Mouse (Mus musculus): ENCODE measurements at regions not wholly inside any gene's neighbourhood (a gene's known extent, or its start where the extent isn't known, plus 50 kb on each side); places are given as distances from the start of the nearest gene placed in this dataset.
A peak's percentile ranks its signal among the peaks of the same experiment; 100 is the strongest.

DNA sequence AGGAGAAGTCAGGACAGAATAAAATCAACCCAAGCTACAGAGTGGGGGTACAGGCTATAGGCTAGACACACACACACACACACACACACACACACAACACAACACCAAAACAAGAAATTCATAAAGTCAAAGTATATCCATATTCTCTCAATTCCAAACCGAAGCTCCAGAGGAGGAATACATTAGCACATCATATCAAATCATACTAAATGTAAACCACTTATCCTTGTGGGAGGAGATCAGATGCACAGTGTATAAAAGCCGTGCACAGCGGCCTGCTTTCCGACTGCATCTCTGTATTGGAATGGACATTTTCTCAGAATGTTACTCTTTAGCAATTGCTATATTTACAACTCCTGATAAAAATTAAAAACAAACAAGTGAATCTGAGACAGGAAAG, 427.9 kb downstream of the Efnb2 start:
- Histone ChIP-seq H3K4me2 (replicated peaks) (no peak overlapping the region), H3K27me3 (no peaks in the 10 kb centered on the region), H3K36me3 (no peaks in the 10 kb centered on the region), H3K4me3 (replicated peaks) (no peak overlapping the region), H3K9me3 (replicated peaks) (no peaks in the 10 kb centered on the region), H3K27ac (replicated peaks) (no peak overlapping the region), H3K9ac (no peak overlapping the region), H3K4me1 (0 out of 2 replicates have a peak, but pooled peaks cover 4% of the 10 kb centered on the region)
- 73% methylated on average over 4 of the region's 4 CpGs for WGBS
- ATAC-seq (ENCODE audit: insufficient number of reproducible peaks, low FRiP score, low TSS enrichment, low read depth): no peak

DNA sequence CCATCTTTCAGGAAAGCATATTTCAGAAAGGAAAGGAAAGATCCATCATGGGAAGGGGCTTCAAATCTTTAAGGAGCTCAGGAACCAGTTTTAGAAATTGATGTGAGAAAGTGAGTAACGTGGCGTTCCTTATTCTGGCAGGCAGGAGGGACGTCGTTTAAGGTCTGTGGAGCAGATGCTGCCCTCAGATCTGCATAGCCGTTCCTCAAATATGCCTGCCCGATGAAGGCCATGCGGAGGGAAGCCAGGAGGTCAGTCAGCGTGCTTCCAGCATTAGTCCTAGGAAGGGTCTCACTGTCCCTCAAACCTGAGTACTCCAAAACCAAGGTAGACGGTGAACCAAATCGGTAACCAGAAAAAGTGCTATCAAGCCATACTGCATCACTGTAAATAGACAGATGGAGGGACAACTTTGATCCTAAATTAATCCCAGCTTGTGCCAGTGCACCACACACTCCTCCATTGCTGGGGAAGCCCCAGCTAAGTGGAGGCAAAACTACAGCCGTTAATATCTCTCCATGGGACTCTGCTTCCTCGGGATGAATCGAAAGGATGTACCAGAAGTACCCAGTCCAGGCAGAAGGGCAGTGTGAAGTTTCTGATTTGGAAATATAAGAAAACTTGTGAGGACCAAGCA, 428.9 kb downstream of the Efnb2 start:
- H3K4me3 ChIP-seq (replicated peaks): no peak overlapping the region
- 0 out of 2 replicates have a peak, but pooled peaks cover 4% of the 10 kb centered on the region for H3K4me1 ChIP-seq
- no peaks in the 10 kb centered on the region for H3K36me3 ChIP-seq
- no peak overlapping the region for H3K4me2 ChIP-seq (replicated peaks)
- no peaks in the 10 kb centered on the region for H3K27me3 ChIP-seq
- 48% methylated on average over 13 of the region's 13 CpGs for WGBS
- H3K9me3 ChIP-seq (replicated peaks): no peaks in the 10 kb centered on the region
- H3K27ac ChIP-seq (replicated peaks): 0 out of 2 replicates have a peak overlapping the region, but pooled peaks have one; percentile 25
- H3K9ac ChIP-seq: no peak overlapping the region
- ATAC-seq (ENCODE audit: insufficient number of reproducible peaks, low FRiP score, low TSS enrichment, low read depth): no peak

DNA sequence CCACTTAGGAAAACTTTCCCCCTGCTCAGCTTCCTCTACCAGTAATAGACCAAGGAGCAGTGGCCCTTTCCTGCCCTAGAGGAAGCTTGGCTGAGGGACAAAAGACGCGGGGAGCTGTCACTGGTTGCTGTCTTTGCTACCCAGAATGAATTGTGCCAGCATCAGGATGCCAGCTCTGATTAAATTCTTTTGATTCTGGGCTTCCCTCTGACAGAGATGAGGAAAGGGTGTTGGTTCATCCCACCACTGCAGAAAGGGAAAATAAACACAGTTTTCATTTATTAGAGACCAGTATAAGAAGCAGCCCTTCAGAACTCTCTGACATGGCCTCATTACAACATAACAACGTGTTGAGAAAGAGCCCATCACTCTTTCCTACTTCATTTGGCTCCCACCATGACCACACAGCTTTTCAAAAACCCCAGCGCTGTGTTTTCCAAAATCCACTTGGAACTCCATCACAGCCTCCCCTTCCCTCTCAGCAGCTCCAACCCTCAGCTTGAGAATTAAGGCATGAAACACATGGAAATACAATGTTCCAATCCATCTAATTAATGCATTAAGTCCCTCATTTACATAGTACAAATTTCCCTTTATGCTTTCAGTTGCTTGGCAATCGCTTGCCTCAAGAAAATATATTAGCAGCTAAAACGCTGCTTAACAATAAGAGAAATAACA, 429.6 kb downstream of the Efnb2 start:
- H3K36me3 ChIP-seq: no peaks in the 10 kb centered on the region
- no peak overlapping the region for H3K4me3 ChIP-seq (replicated peaks)
- no peak overlapping the region for H3K4me2 ChIP-seq (replicated peaks)
- H3K27ac ChIP-seq (replicated peaks): 0 out of 2 replicates have a peak overlapping the region, but pooled peaks have one; percentile 25
- no peak overlapping the region for H3K9ac ChIP-seq
- 63% methylated on average over 6 of the region's 6 CpGs for whole genome bisulfite sequencing
- ATAC-seq (ENCODE audit: insufficient number of reproducible peaks, low FRiP score, low TSS enrichment, low read depth): no peak
- no peaks in the 10 kb centered on the region for H3K9me3 ChIP-seq (replicated peaks)
- H3K27me3 ChIP-seq: no peaks in the 10 kb centered on the region
- 0 out of 2 replicates have a peak, but pooled peaks cover 4% of the 10 kb centered on the region for H3K4me1 ChIP-seq

DNA sequence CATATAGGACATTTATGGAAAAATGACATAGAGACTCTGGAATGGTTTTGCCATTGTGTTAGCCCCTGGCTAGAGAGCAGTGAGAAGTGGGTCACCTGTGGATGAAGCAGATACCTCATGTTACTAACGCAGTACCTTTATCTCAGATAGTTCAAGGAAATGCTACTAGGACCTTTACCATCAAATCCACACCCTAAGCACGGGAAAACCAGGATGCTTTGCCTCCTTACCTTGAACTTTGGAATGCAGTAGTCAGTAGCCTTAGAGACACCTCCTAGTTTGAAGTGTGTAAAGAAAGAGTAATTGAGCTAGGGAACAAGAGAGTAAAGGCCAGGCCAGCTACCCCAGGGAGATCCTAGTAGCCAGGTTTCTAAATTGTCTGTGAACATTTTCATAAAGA, 435.0 kb downstream of the Efnb2 start:
- Histone ChIP-seq H3K36me3 (no peaks in the 10 kb centered on the region), H3K4me2 (replicated peaks) (no peak overlapping the region), H3K27ac (replicated peaks) (no peak overlapping the region), H3K9me3 (replicated peaks) (no peaks in the 10 kb centered on the region), H3K9ac (no peak overlapping the region), H3K4me3 (replicated peaks) (no peak overlapping the region), H3K27me3 (no peaks in the 10 kb centered on the region), H3K4me1 (0 out of 2 replicates have a peak, but pooled peaks cover 4% of the 10 kb centered on the region)
- 80% methylated on average over 2 of the region's 2 CpGs for WGBS
- no peak for ATAC-seq (ENCODE audit: insufficient number of reproducible peaks, low FRiP score, low TSS enrichment, low read depth)

DNA sequence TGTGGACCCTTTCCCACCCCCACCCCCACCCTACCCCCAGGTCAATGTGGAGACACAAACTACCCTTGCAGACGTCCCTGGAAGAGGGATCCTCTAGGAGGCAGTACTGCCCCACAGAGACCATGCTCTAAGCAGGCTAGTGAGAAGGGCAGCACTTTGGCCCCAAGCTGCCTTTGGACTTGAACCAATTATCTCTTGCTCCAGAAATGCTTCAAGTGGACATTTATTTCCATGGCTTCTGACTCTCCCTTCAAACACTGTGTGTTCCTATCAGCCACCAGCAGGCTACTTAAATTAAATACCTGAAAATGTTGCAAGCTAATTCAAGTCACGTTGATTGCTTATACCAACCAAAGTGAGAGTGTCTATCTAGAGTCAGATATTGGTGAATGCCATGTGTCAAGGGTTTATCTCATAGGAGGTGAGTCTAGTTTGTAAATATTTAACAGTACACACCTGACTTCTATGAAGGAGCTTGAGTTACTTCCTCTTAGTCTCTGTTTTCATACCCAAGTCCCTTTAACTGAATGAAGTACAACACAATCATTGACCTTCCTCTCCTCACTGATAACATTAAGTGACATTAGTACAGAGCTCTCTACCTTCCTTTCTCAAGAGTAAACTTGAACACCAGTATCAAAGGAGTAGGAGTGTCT, 435.7 kb downstream of the Efnb2 start:
- H3K4me2 ChIP-seq (replicated peaks): no peak overlapping the region
- H3K4me1 ChIP-seq: no peaks in the 10 kb centered on the region
- no peaks in the 10 kb centered on the region for H3K9me3 ChIP-seq (replicated peaks)
- ATAC-seq (ENCODE audit: insufficient number of reproducible peaks, low FRiP score, low TSS enrichment, low read depth): no peak
- no peaks in the 10 kb centered on the region for H3K27me3 ChIP-seq
- no peaks in the 10 kb centered on the region for H3K36me3 ChIP-seq
- no peak overlapping the region for H3K4me3 ChIP-seq (replicated peaks)
- 63% methylated on average over 2 of the region's 2 CpGs for WGBS
- no peak overlapping the region for H3K27ac ChIP-seq (replicated peaks)
- no peak overlapping the region for H3K9ac ChIP-seq

DNA sequence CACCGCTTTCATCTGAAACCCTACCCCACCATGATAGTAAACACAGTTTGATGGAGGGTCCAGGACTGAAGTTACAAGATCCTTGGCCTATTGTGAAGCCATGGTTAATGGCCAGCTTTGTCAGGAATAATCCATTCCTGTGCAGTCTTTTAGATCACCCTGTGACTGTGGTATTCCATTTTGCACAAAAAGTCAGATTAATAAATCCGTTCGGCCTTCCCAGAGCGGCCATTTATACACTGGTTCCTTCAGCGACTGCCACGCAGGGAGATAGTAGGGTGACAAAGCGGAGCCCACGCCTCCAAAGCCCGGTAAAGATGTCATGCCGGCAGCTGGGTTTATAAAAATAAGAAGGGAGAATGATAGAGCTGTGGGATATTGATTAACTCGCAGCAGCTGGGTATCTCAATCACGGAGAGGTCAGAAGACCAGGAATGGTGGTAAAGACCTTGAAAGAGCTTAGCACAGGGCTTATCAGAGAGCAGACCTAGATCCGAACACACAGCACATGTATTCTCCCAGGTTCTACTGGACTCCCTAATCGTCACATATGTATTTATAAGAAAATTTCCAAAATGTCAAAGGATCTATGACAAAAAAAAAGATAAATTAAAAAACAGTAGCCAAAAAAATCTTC, 440.5 kb downstream of the Efnb2 start:
- Histone ChIP-seq H3K27me3 (no peaks in the 10 kb centered on the region), H3K4me2 (replicated peaks) (no peak overlapping the region), H3K4me1 (no peaks in the 10 kb centered on the region), H3K27ac (replicated peaks) (no peak overlapping the region), H3K36me3 (no peaks in the 10 kb centered on the region), H3K4me3 (replicated peaks) (no peak overlapping the region), H3K9me3 (replicated peaks) (no peaks in the 10 kb centered on the region), H3K9ac (no peak overlapping the region)
- WGBS: 82% methylated on average over 14 of the region's 14 CpGs
- ATAC-seq (ENCODE audit: insufficient number of reproducible peaks, low FRiP score, low TSS enrichment, low read depth): no peak

DNA sequence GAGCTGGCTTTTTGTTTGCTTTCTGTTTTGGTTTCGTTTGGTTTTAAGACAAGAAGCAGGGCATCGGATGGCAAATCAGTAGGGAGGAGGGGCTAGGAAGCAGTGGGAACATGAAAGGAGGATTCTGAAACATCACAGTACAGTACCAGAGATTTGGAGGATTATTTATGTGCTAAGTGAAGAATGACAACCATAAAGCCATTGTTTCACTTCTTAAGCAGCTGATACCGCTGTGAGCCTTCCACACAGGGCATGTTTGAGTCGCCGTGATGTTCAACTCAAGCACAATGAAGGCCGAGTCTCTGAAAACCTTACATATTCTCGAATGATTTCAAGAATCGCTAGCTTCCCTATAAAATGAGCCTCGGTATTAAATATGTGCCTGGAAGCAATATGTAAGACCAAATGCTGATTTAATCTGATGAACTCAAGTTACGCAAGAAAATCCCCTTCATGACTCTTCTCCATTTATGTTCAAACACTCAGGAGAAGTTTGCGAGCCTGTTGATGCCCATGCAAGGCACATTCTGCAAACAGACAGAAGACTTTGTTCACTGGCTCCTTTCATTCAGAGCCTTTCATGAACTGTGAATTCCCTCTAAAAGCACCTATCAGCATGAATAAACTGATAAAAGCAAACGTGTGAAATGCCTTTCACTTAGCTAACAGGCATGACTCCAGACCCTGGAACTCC, 441.2 kb downstream of the Efnb2 start:
- Histone ChIP-seq H3K36me3 (no peaks in the 10 kb centered on the region), H3K4me2 (replicated peaks) (no peak overlapping the region), H3K4me1 (no peaks in the 10 kb centered on the region), H3K9me3 (replicated peaks) (no peaks in the 10 kb centered on the region), H3K27me3 (no peaks in the 10 kb centered on the region), H3K9ac (no peak overlapping the region), H3K27ac (replicated peaks) (no peak overlapping the region), H3K4me3 (replicated peaks) (no peak overlapping the region)
- 41% methylated on average over 12 of the region's 12 CpGs for WGBS
- no peak for ATAC-seq (ENCODE audit: insufficient number of reproducible peaks, low FRiP score, low TSS enrichment, low read depth)

DNA sequence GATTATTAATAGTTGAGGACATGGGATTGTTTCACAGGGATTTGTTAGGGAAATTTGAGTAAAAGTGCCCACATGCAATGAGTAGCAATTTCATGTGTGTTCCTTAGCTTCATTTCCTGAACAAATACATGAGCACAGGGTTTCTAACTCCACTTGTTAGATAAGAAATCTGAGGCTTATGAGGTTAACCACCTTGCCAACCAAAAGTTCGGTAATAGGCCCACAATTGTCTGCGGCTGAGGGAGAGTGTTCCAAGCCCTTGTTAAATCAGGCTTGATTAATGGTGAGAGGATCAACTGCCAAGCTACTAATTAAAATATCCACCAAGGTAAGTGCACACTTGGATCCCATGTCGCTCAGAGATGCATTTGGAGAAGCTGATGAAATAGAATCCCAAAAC, 468.0 kb downstream of the Efnb2 start:
- Histone ChIP-seq H3K4me3 (replicated peaks) (no peak overlapping the region), H3K27ac (replicated peaks) (no peak overlapping the region), H3K4me2 (replicated peaks) (no peak overlapping the region), H3K9me3 (replicated peaks) (no peaks in the 10 kb centered on the region), H3K36me3 (no peaks in the 10 kb centered on the region), H3K27me3 (no peaks in the 10 kb centered on the region), H3K9ac (no peak overlapping the region), H3K4me1 (no peaks in the 10 kb centered on the region)
- WGBS: 74% methylated on average over 3 of the region's 3 CpGs
- no peak for ATAC-seq (ENCODE audit: insufficient number of reproducible peaks, low FRiP score, low TSS enrichment, low read depth)

DNA sequence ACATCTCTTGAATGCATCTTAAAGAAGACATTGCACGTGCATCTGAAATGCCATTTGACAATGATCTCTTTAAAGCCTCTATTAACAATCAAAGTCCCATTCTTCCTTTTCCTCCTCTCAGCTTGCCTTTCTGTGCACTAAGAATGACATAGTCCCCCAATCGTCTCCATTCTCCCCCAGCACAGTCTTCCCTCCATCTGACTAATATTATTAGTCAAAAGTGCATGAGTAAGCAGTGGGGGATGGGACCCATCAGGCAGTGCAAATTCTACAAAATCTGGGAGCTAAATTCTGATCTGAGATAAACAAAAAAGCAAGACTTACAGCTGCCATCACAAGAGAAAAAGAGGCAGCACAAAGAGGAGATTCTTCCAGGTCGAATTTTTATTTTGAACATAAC, 475.0 kb downstream of the Efnb2 start:
- no peak overlapping the region for H3K4me2 ChIP-seq (replicated peaks)
- 59% methylated on average over 3 of the region's 3 CpGs for WGBS
- H3K4me3 ChIP-seq (replicated peaks): no peak overlapping the region
- H3K27ac ChIP-seq (replicated peaks): no peak overlapping the region
- no peaks in the 10 kb centered on the region for H3K9me3 ChIP-seq (replicated peaks)
- no peaks in the 10 kb centered on the region for H3K4me1 ChIP-seq
- no peaks in the 10 kb centered on the region for H3K36me3 ChIP-seq
- no peaks in the 10 kb centered on the region for H3K27me3 ChIP-seq
- H3K9ac ChIP-seq: no peak overlapping the region
- no peak for ATAC-seq (ENCODE audit: insufficient number of reproducible peaks, low FRiP score, low TSS enrichment, low read depth)

DNA sequence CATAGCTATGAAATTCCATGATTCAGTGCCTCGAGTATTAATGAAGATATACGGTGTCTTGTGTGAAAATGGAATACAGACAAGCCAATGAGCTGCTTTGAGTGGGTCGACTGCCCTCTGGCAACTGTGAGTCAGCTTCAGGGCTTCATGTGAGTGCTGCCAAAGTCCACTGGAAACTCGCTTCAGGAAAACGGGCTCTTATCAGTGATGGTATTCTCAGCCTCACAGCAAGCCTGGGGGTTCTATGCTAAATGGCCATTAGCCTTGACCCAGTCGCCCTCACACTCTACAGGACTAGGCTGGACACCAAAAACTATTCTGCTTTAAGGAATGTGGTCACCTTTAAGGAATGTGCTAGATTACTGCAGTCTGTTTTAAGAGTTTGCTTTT, 477.8 kb downstream of the Efnb2 start:
- no peak overlapping the region for H3K9ac ChIP-seq
- no peaks in the 10 kb centered on the region for H3K36me3 ChIP-seq
- ATAC-seq (ENCODE audit: insufficient number of reproducible peaks, low FRiP score, low TSS enrichment, low read depth): no peak
- no peaks in the 10 kb centered on the region for H3K9me3 ChIP-seq (replicated peaks)
- 58% methylated on average over 6 of the region's 6 CpGs for WGBS
- no peak overlapping the region for H3K4me2 ChIP-seq (replicated peaks)
- no peaks in the 10 kb centered on the region for H3K27me3 ChIP-seq
- H3K4me1 ChIP-seq: no peaks in the 10 kb centered on the region
- H3K27ac ChIP-seq (replicated peaks): no peak overlapping the region
- no peak overlapping the region for H3K4me3 ChIP-seq (replicated peaks)

Measured in embryonic facial prominence, embryonic 15.5 days (tissue).